Mouse (Mus musculus) midbrain, embryonic 13.5 days (tissue): ENCODE measurements around the gene Usp8. TPM values are rescaled to one million over a fixed set of nuclear protein-coding genes. Genes with fewer than 3 reads are reported as not detected.

Experiments
- ATAC-seq: fragments of 200-750 bp; cut with Nextera tagmentation; 2 replicates; pipeline ENCODE4 v1.8.0; 2017; ENCODE audit warnings: mild to moderate bottlenecking, moderate TSS enrichment, moderate library complexity
- H3K27ac ChIP-seq: fragments of 300-500 bp; sonication (generic); 2 replicates; pipeline ENCODE4 v1.5.1; 2015; ENCODE audit warnings: inconsistent platforms, mild to moderate bottlenecking, moderate library complexity
- H3K27me3 ChIP-seq: fragments of 300-500 bp; sonication (generic); 2 replicates; pipeline ENCODE4 v1.6.1; 2015; ENCODE audit warnings: mild to moderate bottlenecking, inconsistent platforms
- H3K36me3 ChIP-seq: fragments of 300-500 bp; sonication (generic); 2 replicates; pipeline ENCODE4 v1.6.1; 2015; ENCODE audit warnings: mild to moderate bottlenecking, inconsistent platforms
- H3K4me1 ChIP-seq: fragments of 300-500 bp; sonication (generic); replicated peaks from 2 replicates; pipeline ENCODE4 v1.6.1; 2015; ENCODE audit warnings: inconsistent platforms
- H3K4me2 ChIP-seq: fragments of 300-500 bp; sonication (generic); replicated peaks from 2 replicates; pipeline ENCODE4 v1.6.1; 2015; ENCODE audit warnings: moderate library complexity, mild to moderate bottlenecking, inconsistent platforms
- H3K4me3 ChIP-seq: fragments of 300-500 bp; sonication (generic); replicated peaks from 2 replicates; pipeline ENCODE4 v1.5.1; 2015; ENCODE audit warnings: mild to moderate bottlenecking, inconsistent platforms
- H3K9ac ChIP-seq: fragments of 300-500 bp; sonication (generic); replicated peaks from 2 replicates; pipeline ENCODE4 v1.6.1; 2015; ENCODE audit warnings: mild to moderate bottlenecking, inconsistent platforms
- H3K9me3 ChIP-seq: fragments of 300-500 bp; sonication (generic); 2 replicates; pipeline ENCODE4 v1.6.1; 2016; ENCODE audit warnings: mild to moderate bottlenecking, inconsistent platforms
- WGBS: fragments of 180-500 bp; shearing (Covaris S2); methylation state at CpG from one replicate; pipeline ENCODE4 v1.1.7; 2015; 5-methylcytosine and 5-hydroxymethylcytosine counted together
- polyA plus RNA-seq: library from polyadenylated mRNA; unstranded; fragments of >200 nt; fragmentation: Nextera tagmentation; extraction: Ambion mirVana; gene quantifications from 2 replicates; pipeline ENCODE4 v1.2.1, GENCODE M21; 2015

Usp8 gene
- polyA plus RNA-seq, 1 experiment from 2014 or later, result 28.6 TPM

- 89% methylated on average over 7 of the region's 7 CpGs for WGBS
- Histone ChIP-seq H3K4me1 (no peaks in the 10 kb centered on the region), H3K27me3 (no peaks in the 10 kb centered on the region), H3K9ac (no peak overlapping the region), H3K9me3 (no peaks in the 10 kb centered on the region), H3K4me3 (no peak overlapping the region), H3K36me3 (peaks cover 88% of the 10 kb centered on the region), H3K27ac (no peak overlapping the region), H3K4me2 (no peak overlapping the region)
- ATAC-seq, result no peak
Observed at GRCm38 (mm10) chr2:126759351-126759750, 52.2 kb downstream of the Usp8 start.

GRCm38 (mm10) chr2:126765867-126766582, 58.9 kb downstream of the Usp8 start:
- Histone ChIP-seq H3K4me2 (no peak overlapping the region), H3K27me3 (no peaks in the 10 kb centered on the region), H3K4me1 (peaks cover 10% of the 10 kb centered on the region; the same call in 1 of the 2 replicates), H3K9ac (no peak overlapping the region), H3K9me3 (no peaks in the 10 kb centered on the region), H3K36me3 (peaks cover 24% of the 10 kb centered on the region), H3K27ac (no peak overlapping the region), H3K4me3 (no peak overlapping the region)
- 50% methylated on average over 11 of the region's 11 CpGs for WGBS
- peak; percentile 80 for ATAC-seq

- Histone ChIP-seq H3K9ac (no peak overlapping the region), H3K36me3 (peaks cover 9% of the 10 kb centered on the region), H3K9me3 (no peaks in the 10 kb centered on the region), H3K27me3 (no peaks in the 10 kb centered on the region), H3K4me2 (no peak overlapping the region), H3K4me3 (no peak overlapping the region), H3K4me1 (peaks cover 10% of the 10 kb centered on the region; the same call in 1 of the 2 replicates), H3K27ac (no peak overlapping the region)
- WGBS, result 97% methylated on average over 3 of the region's 3 CpGs
- no peak for ATAC-seq
Observed at GRCm38 (mm10) chr2:126767599-126767998, 60.5 kb downstream of the Usp8 start.

GRCm38 (mm10) chr2:126768194-126768593, 61.1 kb downstream of the Usp8 start:
- Histone ChIP-seq H3K36me3 (peaks cover 4% of the 10 kb centered on the region; the same call in 1 of the 2 replicates), H3K27ac (no peak overlapping the region), H3K4me2 (no peak overlapping the region), H3K27me3 (no peaks in the 10 kb centered on the region), H3K9me3 (no peaks in the 10 kb centered on the region), H3K4me1 (peaks cover 10% of the 10 kb centered on the region; the same call in 1 of the 2 replicates), H3K9ac (no peak overlapping the region), H3K4me3 (no peak overlapping the region)
- ATAC-seq, result no peak
- WGBS, result 80% methylated on average over 4 of the region's 4 CpGs

GRCm38 (mm10) chr2:126769431-126770181, 62.5 kb downstream of the Usp8 start:
- no peaks in the 10 kb centered on the region for H3K9me3 ChIP-seq
- H3K27ac ChIP-seq, result no peak overlapping the region
- H3K4me1 ChIP-seq, result peaks cover 10% of the 10 kb centered on the region; the same call in 1 of the 2 replicates
- H3K27me3 ChIP-seq, result no peaks in the 10 kb centered on the region
- H3K4me3 ChIP-seq, result no peak overlapping the region
- no peaks in the 10 kb centered on the region for H3K36me3 ChIP-seq
- no peak overlapping the region for H3K9ac ChIP-seq
- H3K4me2 ChIP-seq, result no peak overlapping the region
- no peak for ATAC-seq
- WGBS, result 80% methylated on average over 19 of the region's 19 CpGs

- Histone ChIP-seq H3K9ac (no peak overlapping the region), H3K27me3 (no peaks in the 10 kb centered on the region), H3K36me3 (no peaks in the 10 kb centered on the region), H3K4me2 (no peak overlapping the region), H3K4me1 (no peaks in the 10 kb centered on the region), H3K4me3 (no peak overlapping the region), H3K27ac (no peak overlapping the region), H3K9me3 (no peaks in the 10 kb centered on the region)
- WGBS, result 96% methylated on average over 5 of the region's 5 CpGs
- no peak for ATAC-seq
Observed at GRCm38 (mm10) chr2:126772217-126772616, 65.1 kb downstream of the Usp8 start.

GRCm38 (mm10) chr2:126775951-126776350, 68.8 kb downstream of the Usp8 start:
- Histone ChIP-seq H3K27ac (no peak overlapping the region), H3K9ac (no peak overlapping the region), H3K4me3 (no peak overlapping the region), H3K4me1 (no peaks in the 10 kb centered on the region), H3K36me3 (no peaks in the 10 kb centered on the region), H3K9me3 (no peaks in the 10 kb centered on the region), H3K27me3 (no peaks in the 10 kb centered on the region), H3K4me2 (no peak overlapping the region)
- WGBS, result 76% methylated on average over 4 of the region's 4 CpGs
- no peak for ATAC-seq

GRCm38 (mm10) chr2:126776416-126776815, 69.3 kb downstream of the Usp8 start:
- H3K36me3 ChIP-seq, result no peaks in the 10 kb centered on the region
- H3K4me3 ChIP-seq, result no peak overlapping the region
- H3K4me2 ChIP-seq, result no peak overlapping the region
- no peaks in the 10 kb centered on the region for H3K9me3 ChIP-seq
- H3K27me3 ChIP-seq, result no peaks in the 10 kb centered on the region
- no peak overlapping the region for H3K9ac ChIP-seq
- WGBS, result 62% methylated on average over 1 of the region's 1 CpGs
- H3K4me1 ChIP-seq, result no peaks in the 10 kb centered on the region
- no peak for ATAC-seq
- no peak overlapping the region for H3K27ac ChIP-seq

GRCm38 (mm10) chr2:126778806-126779205, 71.7 kb downstream of the Usp8 start:
- H3K9me3 ChIP-seq, result no peaks in the 10 kb centered on the region
- no peak overlapping the region for H3K27ac ChIP-seq
- no peaks in the 10 kb centered on the region for H3K27me3 ChIP-seq
- no peak overlapping the region for H3K9ac ChIP-seq
- H3K36me3 ChIP-seq, result no peaks in the 10 kb centered on the region
- no peak for ATAC-seq
- H3K4me2 ChIP-seq, result no peak overlapping the region
- 87% methylated on average over 4 of the region's 4 CpGs for WGBS
- H3K4me1 ChIP-seq, result no peaks in the 10 kb centered on the region
- H3K4me3 ChIP-seq, result no peak overlapping the region

GRCm38 (mm10) chr2:126780286-126780685, 73.2 kb downstream of the Usp8 start:
- Histone ChIP-seq H3K4me3 (no peak overlapping the region), H3K4me1 (no peaks in the 10 kb centered on the region), H3K9ac (no peak overlapping the region), H3K36me3 (no peaks in the 10 kb centered on the region), H3K27ac (no peak overlapping the region), H3K9me3 (no peaks in the 10 kb centered on the region), H3K27me3 (no peaks in the 10 kb centered on the region), H3K4me2 (no peak overlapping the region)
- no peak for ATAC-seq
- 88% methylated on average over 10 of the region's 10 CpGs for WGBS

- no peak for ATAC-seq
- Histone ChIP-seq H3K36me3 (no peaks in the 10 kb centered on the region), H3K9me3 (no peaks in the 10 kb centered on the region), H3K27me3 (no peaks in the 10 kb centered on the region), H3K9ac (no peak overlapping the region), H3K4me2 (no peak overlapping the region), H3K4me3 (no peak overlapping the region), H3K27ac (no peak overlapping the region), H3K4me1 (no peaks in the 10 kb centered on the region)
- 86% methylated on average over 1 of the region's 1 CpGs for WGBS
Observed at GRCm38 (mm10) chr2:126781478-126781877, 74.3 kb downstream of the Usp8 start.

GRCm38 (mm10) chr2:126782433-126782832, 75.3 kb downstream of the Usp8 start:
- H3K4me3 ChIP-seq, result no peak overlapping the region
- H3K27ac ChIP-seq, result no peak overlapping the region
- no peaks in the 10 kb centered on the region for H3K36me3 ChIP-seq
- no peaks in the 10 kb centered on the region for H3K27me3 ChIP-seq
- 84% methylated on average over 3 of the region's 3 CpGs for WGBS
- H3K9me3 ChIP-seq, result no peaks in the 10 kb centered on the region
- H3K4me2 ChIP-seq, result no peak overlapping the region
- H3K9ac ChIP-seq, result no peak overlapping the region
- H3K4me1 ChIP-seq, result no peaks in the 10 kb centered on the region
- no peak for ATAC-seq
